Mouse (Mus musculus) adrenal gland, postnatal 10 days (tissue): ENCODE measurements around the gene Llgl2. TPM values are rescaled to one million over a fixed set of nuclear protein-coding genes. Genes with fewer than 3 reads are reported as not detected.

Experiments
- DNase-seq: peaks from one replicate; pipeline ENCODE4 v3.0.0; 2021; ENCODE audit warnings: mixed read lengths
- total RNA-seq, 2 experiments: library from RNA; stranded (reverse); gene quantifications; 2 replicates each; pipeline ENCODE4 v1.2.3; 2021

Llgl2 gene
- total RNA-seq, 2 experiments from 2014 or later, result 12.7 to 14.0 TPM

DNA sequence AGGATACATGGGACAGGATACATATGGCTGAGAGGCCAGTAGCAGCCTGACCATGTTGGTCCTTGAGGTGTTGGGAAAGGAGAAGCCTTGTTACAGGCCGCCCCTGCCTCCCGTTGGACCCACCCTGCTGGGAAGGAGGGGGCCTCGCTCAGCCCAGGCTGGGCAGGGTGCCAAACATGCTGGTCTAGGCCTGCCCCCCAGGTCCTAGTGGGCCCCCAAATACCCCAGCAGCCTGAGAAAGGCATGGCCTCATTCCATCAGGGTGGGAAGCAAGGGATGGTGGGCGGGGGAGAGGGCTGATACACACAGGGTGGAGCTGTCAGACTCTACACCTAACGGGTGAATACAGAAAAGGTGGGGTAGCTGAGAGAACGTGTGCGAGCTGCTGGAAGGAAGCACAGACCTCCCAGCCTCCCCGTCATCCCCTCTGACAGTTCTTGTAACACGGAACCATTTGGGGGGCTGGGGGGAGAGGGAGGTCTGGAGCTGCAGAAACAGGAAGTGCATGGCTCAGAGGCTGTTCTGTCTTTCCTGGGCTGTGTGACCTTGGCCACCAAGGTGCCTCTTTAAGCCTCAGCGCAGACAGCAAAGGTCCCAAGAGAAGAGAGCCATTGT, 15.0 kb upstream of the Llgl2 start:
- peak; percentile 62 for DNase-seq

DNA sequence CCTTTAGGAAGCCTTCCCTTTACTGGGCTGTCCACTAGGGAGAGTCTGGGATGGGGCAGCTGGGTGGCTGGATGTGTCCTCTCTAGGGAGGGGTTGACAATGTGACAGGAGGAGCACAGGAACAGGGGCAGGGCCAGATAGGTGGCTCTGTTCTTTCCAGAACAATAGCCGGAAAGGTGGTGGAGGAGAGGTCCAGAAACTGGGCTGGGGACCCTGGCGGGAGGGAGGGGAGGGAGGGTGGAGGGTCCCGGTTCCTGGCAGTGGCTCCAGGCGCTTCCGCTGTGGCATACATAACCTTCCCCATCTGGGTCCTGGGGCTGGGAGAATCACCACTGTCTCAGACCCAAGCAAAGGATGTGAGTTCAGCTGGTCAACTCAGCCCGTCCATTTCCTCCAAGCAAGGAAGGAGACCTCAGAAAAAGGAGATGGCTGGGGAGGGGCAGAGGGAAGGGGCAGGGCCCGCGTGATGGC, 14.5 kb upstream of the Llgl2 start:
- DNase-seq, result peak; percentile 60

DNA sequence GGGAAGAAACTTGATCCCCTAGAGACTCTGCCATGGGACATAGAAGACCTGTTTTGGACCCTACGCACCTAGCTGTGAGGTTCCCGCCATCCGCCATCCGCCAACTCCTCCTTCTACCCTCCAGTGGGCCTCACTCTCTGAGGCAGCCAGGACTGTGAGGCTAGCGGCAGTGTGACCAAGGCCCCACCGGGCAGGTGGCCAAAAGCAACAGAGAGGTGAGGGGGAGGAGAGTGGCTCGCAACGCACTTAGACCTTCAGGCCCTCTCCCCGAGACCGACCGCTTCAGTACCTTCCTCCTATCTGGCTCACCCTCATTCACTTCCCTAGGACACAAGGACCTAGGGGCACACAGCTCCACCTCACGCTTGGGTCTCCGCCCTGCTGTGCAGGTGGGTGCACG, 13.5 kb upstream of the Llgl2 start:
- DNase-seq, result peak; percentile 89

DNA sequence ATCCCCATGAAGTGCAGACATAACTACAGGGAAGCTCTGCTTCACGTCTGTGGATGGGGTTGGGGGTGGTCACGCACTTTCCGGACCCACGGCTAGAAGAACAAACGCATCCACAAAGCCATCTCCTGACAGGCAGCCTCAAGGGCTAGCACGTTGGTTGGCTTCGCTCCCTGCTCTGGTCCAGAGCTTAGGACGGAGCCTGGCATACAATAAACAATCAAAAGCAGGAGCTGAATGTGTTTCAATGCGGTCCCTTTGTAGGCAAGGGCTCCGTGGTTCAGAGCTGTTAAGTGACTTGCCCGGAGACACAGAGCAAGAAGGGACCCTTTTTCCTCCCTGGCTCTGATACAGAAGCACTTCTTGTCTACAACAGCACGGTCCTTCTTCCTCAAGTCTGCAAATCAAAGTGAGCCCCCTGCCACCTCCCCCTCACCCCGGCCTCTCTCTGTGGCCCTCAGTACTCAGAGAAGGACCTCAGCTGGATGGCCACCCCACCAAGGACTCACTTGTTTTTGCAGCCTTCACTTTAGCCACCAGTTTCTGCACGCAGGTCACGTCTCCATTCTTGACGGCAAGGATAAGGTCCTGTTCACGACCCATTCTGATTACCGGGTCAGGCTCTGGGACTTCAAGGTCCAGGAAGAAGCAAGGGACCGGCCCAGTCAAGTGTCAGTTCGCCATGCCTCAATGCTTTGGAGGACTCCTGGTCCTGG, 12.3 kb upstream of the Llgl2 start:
- DNase-seq, result peak; percentile 20

DNA sequence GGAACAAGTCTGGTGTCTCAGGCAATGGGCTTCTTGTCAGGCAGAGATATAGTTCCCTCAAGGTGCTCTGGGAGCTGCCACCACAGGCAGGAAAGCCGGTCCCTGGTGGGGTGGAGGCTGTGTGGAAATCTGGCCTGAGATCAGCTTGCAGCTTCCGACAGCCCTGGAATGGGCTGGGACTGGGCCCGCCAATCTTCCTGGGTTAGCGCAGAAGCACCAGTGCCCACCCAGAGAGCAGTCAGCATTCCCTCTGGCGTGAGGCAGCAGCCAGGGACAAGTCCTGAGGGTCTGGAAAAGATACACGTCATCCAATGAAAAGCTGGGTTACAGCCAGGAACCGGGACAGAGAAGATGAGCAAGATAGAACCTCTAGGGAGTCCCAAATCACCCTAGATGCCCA, 11.8 kb upstream of the Llgl2 start:
- DNase-seq, result peak; percentile 75

DNA sequence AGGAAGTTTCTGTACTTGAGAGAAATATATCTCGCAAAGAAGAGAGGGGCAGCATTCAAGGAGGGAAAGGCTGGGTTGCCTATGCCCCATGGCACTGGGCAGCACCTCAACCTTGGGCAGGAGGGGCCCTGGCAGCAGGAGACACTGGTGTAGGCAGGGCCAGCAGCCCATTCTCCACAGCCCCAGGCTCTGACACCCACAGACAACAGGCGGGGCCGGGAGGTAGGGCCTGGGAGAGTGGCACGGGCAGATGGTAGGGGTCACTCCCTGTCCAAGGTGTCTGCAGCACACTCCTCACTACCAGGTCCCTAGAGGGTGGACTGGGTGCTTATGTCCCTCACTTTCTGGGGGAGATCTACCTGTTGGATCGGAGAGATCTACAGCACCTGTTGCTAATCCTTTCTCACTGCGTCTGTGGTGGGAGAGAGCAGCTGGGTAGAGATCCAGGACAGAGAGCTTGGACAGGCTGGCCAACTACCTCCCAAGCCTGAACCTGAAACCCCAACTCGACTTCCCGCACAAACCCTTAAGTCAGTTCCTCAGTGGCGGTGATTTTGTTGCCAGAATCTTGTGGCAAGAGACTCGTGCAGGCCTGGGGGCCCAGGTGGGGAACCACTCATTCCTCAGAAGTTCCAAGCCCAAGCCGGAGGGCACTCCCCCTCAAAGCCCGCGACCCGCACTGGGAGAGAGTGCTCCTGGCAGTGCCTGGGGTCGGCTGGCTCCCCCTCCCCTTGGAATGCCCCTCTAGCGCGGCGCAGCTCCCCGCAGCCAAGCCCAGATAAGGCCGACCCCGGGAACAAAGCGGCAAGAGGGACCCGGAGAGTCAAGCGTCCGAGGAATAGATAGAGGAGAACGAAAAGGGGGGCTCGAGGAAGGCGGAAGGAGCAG, 11.1 kb upstream of the Llgl2 start:
- peak; percentile 66 for DNase-seq

DNA sequence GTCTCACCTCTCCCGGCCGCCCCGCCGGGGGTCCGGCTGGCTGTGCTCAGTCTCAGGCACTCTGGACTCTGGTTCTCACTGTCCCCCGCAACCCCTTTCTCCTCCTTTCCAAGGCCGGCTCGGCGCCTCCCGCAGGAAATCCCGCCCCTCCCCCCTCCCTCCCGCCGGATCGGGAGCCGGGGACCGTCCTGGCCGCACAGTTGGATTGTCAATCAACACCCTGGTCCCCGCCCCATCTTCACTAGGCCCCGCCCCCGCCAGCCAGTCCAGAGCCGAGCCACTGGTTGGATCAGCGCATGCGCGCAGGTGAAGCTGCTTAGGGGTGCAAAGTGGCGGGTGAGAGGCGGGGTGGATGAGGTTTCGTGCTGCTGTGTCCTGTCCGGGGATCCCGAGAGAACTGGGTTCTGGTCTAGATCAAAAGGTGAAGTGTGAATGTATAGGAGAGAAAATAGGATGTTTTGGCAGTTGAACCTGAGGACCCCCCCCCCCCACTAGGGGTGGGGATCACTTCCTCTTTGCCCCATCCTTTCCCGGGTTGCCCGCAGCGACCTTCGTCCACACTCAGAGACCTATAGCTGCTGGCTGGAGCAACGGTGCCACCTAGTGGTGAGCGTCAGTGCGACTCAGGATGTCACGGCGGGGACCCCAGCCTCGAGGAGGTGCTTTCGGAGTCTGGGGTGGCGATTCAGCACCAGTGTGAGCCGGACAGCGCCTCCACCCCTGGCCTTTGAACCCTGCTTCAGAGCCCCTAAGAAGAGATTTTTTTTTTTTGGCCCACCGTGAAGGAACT, 10.1 kb upstream of the Llgl2 start, which contains the start of gene Caskin2:
Gene Caskin2, minus strand, starts transcription at position 133 of the 790 bp plus-strand sequence.
- peak; percentile 99 for DNase-seq

DNA sequence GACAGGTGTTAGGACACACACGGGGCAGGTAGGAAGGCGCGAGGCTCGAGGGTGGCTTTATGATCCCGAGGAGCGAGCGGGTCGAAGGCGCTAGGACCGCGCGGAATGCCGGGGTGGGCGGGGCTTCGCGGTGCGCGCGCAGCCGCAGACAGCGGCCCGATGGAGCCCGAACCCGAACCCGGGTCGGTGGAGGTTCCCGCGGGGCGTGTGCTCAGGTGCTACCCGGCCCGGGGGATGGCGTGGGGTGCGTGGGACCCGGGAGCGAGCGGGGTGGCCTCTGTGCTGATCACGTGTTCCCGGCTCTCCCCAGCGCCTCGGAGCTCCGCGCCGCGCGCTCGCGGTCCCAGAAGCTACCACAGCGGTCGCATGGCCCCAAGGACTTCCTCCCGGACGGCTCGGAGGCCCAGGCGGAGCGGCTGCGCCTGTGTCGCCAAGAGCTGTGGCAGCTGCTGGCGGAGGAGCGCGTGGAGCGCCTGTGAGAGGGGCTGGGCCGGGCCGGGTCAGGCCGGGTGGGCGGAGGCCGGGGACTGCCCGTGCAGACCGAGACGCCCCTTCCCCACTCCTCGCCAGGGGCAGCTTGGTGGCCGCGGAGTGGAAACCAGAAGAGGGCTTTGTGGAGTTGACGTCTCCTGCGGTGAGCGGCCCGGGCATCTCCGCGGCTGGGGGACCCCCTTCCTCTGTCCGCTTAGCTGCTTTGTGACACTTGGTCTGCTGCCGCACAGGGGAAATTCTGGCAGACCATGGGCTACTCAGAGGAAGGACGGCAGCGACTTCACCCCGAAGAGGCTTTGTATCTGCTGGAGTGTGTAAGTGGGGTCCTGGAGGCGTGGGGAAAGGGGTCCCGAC, 9.0 kb upstream of the Llgl2 start, which contains the start of gene Tsen54:
Gene Tsen54, plus strand, starts transcription at position 120 of the 846 bp plus-strand sequence.
- peak; percentile 95 for DNase-seq

DNA sequence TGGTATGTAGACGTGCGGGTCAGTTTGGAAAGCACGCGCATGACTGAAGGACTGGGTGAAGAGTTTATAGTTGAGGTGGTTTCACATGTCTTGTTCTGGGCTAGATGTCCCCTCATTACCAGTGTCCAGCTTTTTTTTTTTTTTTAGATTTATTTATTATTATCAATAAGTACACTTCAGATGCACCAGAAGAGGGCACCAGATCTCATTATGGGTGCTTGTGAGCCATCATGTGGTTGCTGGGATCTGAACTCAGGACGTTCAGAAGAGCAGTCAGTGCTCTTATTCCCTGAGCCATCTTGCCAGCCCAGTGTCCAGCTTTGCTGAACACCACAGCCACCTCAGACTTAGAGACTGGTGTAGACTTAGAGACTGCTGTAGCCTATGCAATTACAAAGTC, 6.5 kb upstream of the Llgl2 start:
- no peak for DNase-seq

DNA sequence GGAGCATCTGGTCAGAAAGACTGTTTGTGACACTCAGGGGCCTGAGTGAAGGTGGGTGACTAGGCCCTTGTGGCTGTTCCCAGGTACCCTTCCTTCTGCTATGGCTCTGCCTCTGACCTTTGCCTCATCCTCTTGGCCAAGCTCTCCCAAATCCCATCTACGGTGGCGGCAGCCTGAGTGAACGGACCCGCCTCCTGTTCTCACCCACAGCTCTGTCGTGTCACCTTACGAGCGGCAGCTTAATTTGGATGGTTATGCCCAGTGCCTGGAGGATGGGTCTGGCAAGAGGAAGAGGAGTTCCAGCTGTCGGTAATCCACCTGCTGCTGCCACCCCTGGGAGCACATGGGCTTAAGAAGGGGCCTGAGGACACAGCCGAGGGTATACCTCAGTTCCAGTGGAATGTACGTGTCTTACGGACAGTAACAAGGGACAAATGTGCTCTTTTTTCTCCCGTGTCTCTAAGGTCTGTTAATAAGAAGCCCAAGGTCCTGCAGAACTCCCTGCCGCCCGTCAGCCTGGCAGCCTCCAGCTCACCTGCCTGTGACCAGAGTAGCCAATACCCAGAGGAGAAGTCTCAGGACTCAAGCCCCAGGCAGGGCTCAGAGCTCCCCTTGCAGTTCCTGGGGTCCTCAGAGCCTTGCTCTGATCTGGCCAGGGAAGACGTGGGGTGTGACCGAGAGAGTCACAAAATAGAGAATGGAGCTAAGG, 3.8 kb upstream of the Llgl2 start:
- no peak for DNase-seq

DNA sequence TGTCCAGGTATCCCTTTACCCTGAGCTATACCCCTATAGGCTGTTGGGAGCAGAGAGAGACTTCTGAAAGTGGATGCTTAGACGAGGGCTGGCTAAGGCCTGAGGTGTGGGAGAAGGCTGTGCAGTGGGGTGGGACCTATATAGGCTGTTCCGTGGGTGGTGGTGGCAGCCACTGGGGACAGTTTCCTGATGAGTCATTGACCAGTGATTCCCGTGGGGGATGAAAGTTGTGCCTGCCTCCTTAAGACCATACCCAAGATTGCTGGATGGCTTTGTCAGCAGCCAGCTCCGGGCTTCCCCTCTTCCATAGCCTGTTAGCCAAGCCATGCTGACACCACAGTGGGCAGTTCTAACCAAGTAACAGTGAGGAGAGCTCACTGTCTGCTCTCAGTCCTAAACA, 2.8 kb upstream of the Llgl2 start:
- no peak for DNase-seq

DNA sequence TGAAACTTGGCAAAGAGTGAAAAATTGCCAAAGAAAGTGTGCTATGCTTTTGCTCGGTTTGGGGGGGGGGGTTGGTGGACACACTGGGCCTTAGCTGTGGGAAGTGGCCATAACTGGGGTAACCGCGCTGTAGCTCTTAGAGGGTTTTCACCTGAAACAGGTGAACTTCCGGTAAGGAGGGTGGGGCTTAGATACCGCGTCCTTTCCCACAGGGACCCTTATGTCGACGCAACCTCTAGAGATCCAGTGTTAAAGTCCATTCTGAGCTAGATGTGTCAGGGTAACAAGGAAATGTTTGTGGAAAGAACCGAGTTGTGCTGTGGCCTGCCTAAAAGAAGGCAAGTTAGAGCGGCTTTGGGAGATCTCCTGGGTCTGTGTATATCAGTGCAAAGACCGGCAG, 964 bp downstream of the Llgl2 start:
- DNase-seq, result no peak

DNA sequence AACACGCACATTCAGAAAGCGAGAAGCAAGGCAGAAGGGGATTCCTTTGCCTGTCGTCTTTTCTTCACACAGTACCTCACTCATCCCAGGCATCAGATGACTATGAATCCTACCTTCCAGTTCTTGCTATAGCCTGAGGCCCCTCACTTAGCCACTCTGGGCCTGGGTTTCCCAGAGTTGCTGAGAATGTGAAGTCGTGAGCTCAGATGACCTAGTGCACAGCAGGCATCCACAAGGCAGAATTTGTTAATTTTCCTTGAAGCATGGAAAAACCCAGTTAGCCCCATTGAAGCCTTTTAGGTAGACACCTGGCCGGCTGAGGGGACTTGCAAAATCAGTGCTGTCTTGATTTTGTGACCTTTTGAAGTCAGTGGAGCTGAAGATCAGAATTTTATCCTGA, 2.6 kb downstream of the Llgl2 start:
- no peak for DNase-seq

DNA sequence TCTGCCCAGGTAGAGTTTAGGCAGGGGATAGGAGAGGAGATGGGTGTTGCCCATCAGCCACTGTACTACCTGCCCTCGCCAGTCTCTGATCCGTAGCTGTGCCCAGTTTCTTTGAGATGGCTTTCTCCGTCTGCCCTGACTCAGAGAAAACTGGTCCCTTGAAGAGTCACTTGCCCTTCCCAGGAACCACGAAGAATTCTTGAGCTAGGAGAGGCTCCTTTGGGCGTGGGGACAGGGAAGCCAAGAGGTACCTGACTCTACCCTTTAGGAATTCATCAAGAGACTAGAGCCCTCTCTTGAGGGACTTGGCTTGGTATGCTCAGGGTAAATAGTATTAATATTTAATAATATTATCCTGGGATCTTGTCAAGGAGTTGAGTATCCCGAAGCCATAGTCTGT, 3.8 kb downstream of the Llgl2 start:
- DNase-seq, result no peak

DNA sequence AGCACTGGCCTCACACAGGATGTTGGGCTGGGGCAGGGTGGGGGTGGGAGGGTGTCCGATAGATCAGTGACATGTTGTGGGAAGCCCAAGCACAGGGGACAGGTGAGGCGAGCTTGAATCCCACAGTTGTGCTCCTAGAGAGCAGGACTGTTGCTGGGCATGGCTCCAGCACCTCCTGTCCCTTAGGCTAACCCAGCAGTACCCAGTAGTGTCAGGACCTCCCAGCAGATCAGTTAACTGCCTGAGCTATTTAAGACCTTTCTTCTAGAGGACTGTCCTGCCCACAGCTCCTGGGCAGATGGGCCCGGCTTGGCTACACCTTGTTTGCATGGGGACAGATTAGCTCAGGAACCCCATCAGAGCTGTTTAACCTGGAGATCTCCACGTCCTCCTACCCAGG, 5.2 kb downstream of the Llgl2 start:
- no peak for DNase-seq

DNA sequence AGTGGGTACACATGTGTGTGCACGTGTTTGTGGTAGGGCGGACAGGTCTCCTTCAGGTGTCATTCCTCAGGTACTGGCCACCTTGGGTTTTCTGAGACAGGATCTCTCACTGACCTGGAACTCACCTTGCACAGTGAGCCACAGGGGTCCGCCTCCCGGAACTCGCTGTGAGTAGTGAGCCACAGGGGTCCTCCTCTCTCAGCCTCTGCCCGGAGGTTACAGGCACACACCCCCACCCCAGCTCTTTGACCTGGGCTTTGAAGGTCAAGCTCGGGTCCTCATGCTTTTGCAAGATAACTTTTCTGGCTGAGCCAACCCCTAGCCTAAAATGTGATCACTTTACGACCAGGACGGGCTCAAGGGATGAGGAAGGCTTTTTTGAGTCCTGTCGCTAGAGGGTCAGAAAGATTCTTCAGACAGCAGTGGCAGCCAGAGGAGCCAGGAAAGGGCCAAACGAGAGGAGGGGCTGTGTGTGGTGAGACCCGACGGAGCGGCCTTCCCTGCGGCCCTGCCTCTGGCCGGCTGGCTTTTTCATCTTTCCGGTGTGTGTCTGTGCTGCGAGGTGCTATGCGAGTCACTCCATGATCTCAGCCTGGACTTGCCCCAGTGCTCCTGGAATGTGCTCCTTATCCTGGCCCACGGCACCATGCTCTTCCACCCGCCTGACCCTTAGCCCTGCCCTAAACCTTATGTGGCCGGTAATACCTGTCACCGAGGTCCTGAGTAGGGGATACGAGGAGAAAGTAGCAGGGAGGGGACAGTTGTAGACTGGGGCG, 6.9 kb downstream of the Llgl2 start:
- DNase-seq, result no peak

DNA sequence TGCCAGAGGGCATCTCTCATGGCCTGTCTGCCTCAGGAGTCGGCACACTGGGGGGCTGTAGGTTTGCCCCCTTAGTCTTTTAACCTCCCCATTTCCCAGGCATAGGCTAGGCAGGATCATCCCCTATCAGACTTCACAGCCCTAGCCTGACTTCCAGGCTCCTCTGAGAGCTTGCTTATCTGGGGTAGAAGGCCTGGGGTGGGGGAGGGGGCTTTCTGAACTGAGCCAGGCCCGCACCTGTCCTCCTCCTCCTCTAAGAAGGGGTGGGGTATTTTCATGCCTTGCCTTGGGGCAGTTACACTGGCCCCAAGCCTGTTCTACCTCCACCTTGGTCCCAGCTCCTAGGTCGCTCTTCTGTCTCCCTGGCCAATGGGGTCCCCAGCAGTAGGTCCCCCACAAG, 7.7 kb downstream of the Llgl2 start:
- no peak for DNase-seq

DNA sequence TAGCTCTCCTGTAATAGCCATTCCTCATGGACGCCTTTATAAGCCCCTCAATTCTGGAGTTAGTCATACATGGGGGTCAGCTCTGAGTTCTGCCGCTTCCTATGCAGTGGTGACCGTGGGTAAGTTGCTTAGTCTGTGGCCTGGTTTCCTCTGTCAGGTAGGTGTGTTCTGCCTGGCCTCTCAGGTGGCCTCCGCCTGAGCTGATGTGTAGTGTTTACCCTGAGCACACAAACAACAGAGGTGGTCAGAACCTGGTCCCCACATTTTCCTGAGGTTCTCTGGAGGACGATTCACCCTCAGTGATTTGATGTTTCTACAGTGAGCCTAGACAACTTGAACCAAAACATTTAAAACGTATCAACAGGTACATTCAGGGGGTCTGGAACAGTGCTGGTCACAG, 8.2 kb downstream of the Llgl2 start:
- DNase-seq, result no peak

DNA sequence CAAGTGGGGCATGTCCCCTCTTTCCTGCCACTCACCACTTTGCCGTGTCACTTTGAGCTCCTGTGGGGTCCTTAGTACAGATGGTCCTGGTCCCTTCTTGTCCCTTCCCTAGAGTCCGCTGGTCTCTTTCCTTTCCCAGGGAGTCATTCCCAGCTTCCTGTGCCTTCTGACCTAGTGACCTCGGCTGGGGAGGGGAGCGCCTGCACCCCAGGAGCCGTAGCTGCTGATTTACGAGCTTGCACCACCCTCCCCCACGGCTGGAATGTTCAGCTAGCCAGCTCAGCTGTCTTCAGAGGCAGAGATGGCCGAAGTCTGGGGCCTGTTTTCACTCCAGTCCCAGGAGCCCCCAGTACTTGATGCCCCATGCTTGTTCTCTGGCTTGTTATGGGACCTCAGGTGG, 8.7 kb downstream of the Llgl2 start:
- DNase-seq, result peak; percentile 72
